Mouse (Mus musculus): Measurements from ENCODE around the gene 1700003F12Rik. TPM values are rescaled to one million over a fixed set of nuclear protein-coding genes. Genes with fewer than 3 reads are reported as not detected.

Gene 1700003F12Rik
- polyA plus RNA-seq, 1 experiment from 2014 or later, result 1.2 TPM

GRCm38 (mm10) chr2:154534704-154535270 lies 12.1 kb upstream of the 1700003F12Rik start:
- H3K9me3 ChIP-seq (ENCODE audit: low read depth, low read length), result no peaks in the 10 kb centered on the region
- no peak overlapping the region for H3K9ac ChIP-seq
- no peak overlapping the region for H3K4me3 ChIP-seq (ENCODE audit: low read depth, low read length)
- no peaks in the 10 kb centered on the region for H3K4me1 ChIP-seq (ENCODE audit: insufficient read depth)
- no peak overlapping the region for H3K4me2 ChIP-seq
- ATAC-seq (ENCODE audit: insufficient read depth), result no peak
- no peak for DNase-seq
- TF ChIP-seq CTCF (IDR thresholded peaks at IDR 0.05; ENCODE audit: low read depth), result no peak
- no peak overlapping the region for H3K27ac ChIP-seq (ENCODE audit: low read depth)
- no peaks in the 10 kb centered on the region for H3K27me3 ChIP-seq (ENCODE audit: insufficient read depth, low read length)
- H3K36me3 ChIP-seq (ENCODE audit: insufficient read depth), result peaks cover 48% of the 10 kb centered on the region
- 85% methylated on average over 12 of the region's 12 CpGs for WGBS

- 40% methylated on average over 2 of the region's 2 CpGs for WGBS
- Histone ChIP-seq H3K27me3 (ENCODE audit: insufficient read depth, low read length) (no peaks in the 10 kb centered on the region), H3K27ac (ENCODE audit: low read depth) (no peak overlapping the region), H3K4me3 (ENCODE audit: low read depth, low read length) (no peak overlapping the region), H3K36me3 (ENCODE audit: insufficient read depth) (peaks cover 28% of the 10 kb centered on the region), H3K4me2 (no peak overlapping the region), H3K9me3 (ENCODE audit: low read depth, low read length) (no peaks in the 10 kb centered on the region), H3K9ac (no peak overlapping the region; the same call in 1 of the 2 replicates), H3K4me1 (ENCODE audit: insufficient read depth) (no peaks in the 10 kb centered on the region)
- DNase-seq (peak; percentile 31), ATAC-seq (ENCODE audit: insufficient read depth) (peak; percentile 26; the same call in 1 of the 2 replicates)
- TF ChIP-seq CTCF (IDR thresholded peaks at IDR 0.05; ENCODE audit: low read depth), result no peak
Measured at GRCm38 (mm10) chr2:154538310-154538709, 8.6 kb upstream of the 1700003F12Rik start.

- H3K4me2 ChIP-seq, result no peak overlapping the region
- no peak overlapping the region for H3K27ac ChIP-seq (ENCODE audit: low read depth)
- H3K4me1 ChIP-seq (ENCODE audit: insufficient read depth), result no peaks in the 10 kb centered on the region
- H3K4me3 ChIP-seq (ENCODE audit: low read depth, low read length), result no peak overlapping the region
- TF ChIP-seq CTCF (IDR thresholded peaks at IDR 0.05; ENCODE audit: low read depth), result no peak
- peaks cover 28% of the 10 kb centered on the region for H3K36me3 ChIP-seq (ENCODE audit: insufficient read depth)
- DNase-seq (peak; percentile 34), ATAC-seq (ENCODE audit: insufficient read depth) (peak; percentile 10; the same call in 1 of the 2 replicates)
- H3K9me3 ChIP-seq (ENCODE audit: low read depth, low read length), result no peaks in the 10 kb centered on the region
- no peaks in the 10 kb centered on the region for H3K27me3 ChIP-seq (ENCODE audit: insufficient read depth, low read length)
- H3K9ac ChIP-seq, result no peak overlapping the region; the same call in 1 of the 2 replicates
- 27% methylated on average over 3 of the region's 3 CpGs for WGBS
Measured at GRCm38 (mm10) chr2:154538710-154539109, 8.2 kb upstream of the 1700003F12Rik start.

GRCm38 (mm10) chr2:154539720-154540119 lies 7.2 kb upstream of the 1700003F12Rik start:
- DNase-seq (peak; percentile 72), ATAC-seq (ENCODE audit: insufficient read depth) (no peak)
- H3K4me3 ChIP-seq (ENCODE audit: low read depth, low read length), result no peak overlapping the region
- TF ChIP-seq CTCF (IDR thresholded peaks at IDR 0.05; ENCODE audit: low read depth), result peak; percentile 70
- H3K4me2 ChIP-seq, result no peak overlapping the region
- 78% methylated on average over 3 of the region's 3 CpGs for WGBS
- H3K9me3 ChIP-seq (ENCODE audit: low read depth, low read length), result no peaks in the 10 kb centered on the region
- peaks cover 25% of the 10 kb centered on the region for H3K36me3 ChIP-seq (ENCODE audit: insufficient read depth)
- no peak overlapping the region for H3K27ac ChIP-seq (ENCODE audit: low read depth)
- no peaks in the 10 kb centered on the region for H3K27me3 ChIP-seq (ENCODE audit: insufficient read depth, low read length)
- no peaks in the 10 kb centered on the region for H3K4me1 ChIP-seq (ENCODE audit: insufficient read depth)
- H3K9ac ChIP-seq, result no peak overlapping the region

GRCm38 (mm10) chr2:154541630-154542029 lies 5.3 kb upstream of the 1700003F12Rik start:
- no peak overlapping the region for H3K9ac ChIP-seq
- no peak overlapping the region for H3K27ac ChIP-seq (ENCODE audit: low read depth)
- no peak overlapping the region for H3K4me2 ChIP-seq
- peak; percentile 20; the same call in 1 of the 2 replicates for TF ChIP-seq CTCF (IDR thresholded peaks at IDR 0.05; ENCODE audit: low read depth)
- 82% methylated on average over 2 of the region's 2 CpGs for WGBS
- no peak for DNase-seq
- ATAC-seq (ENCODE audit: insufficient read depth), result no peak
- H3K9me3 ChIP-seq (ENCODE audit: low read depth, low read length), result no peaks in the 10 kb centered on the region
- H3K27me3 ChIP-seq (ENCODE audit: insufficient read depth, low read length), result no peaks in the 10 kb centered on the region
- no peaks in the 10 kb centered on the region for H3K4me1 ChIP-seq (ENCODE audit: insufficient read depth)
- H3K36me3 ChIP-seq (ENCODE audit: insufficient read depth), result peaks cover 11% of the 10 kb centered on the region; the same call in 1 of the 2 replicates
- no peak overlapping the region for H3K4me3 ChIP-seq (ENCODE audit: low read depth, low read length)

GRCm38 (mm10) chr2:154543567-154544347 lies 3.1 kb upstream of the 1700003F12Rik start:
- Histone ChIP-seq H3K36me3 (ENCODE audit: insufficient read depth) (0 out of 2 replicates have a peak, but pooled peaks cover 3% of the 10 kb centered on the region), H3K27me3 (ENCODE audit: insufficient read depth, low read length) (no peaks in the 10 kb centered on the region), H3K9ac (no peak overlapping the region), H3K4me3 (ENCODE audit: low read depth, low read length) (no peak overlapping the region), H3K9me3 (ENCODE audit: low read depth, low read length) (no peaks in the 10 kb centered on the region), H3K4me1 (ENCODE audit: insufficient read depth) (no peaks in the 10 kb centered on the region), H3K4me2 (no peak overlapping the region), H3K27ac (ENCODE audit: low read depth) (no peak overlapping the region)
- ATAC-seq (ENCODE audit: insufficient read depth), result no peak
- no peak for DNase-seq
- WGBS, result 83% methylated on average over 9 of the region's 9 CpGs
- TF ChIP-seq CTCF (IDR thresholded peaks at IDR 0.05; ENCODE audit: low read depth), result no peak

GRCm38 (mm10) chr2:154548688-154549087 lies 1.8 kb downstream of the 1700003F12Rik start:
- DNase-seq (peak; percentile 38), ATAC-seq (ENCODE audit: insufficient read depth) (no peak)
- peak overlapping the region; percentile 90; the same call in 1 of the 2 replicates for H3K4me2 ChIP-seq
- no peak for TF ChIP-seq CTCF (IDR thresholded peaks at IDR 0.05; ENCODE audit: low read depth)
- no peak overlapping the region for H3K4me3 ChIP-seq (ENCODE audit: low read depth, low read length)
- WGBS, result 57% methylated on average over 3 of the region's 3 CpGs
- H3K27me3 ChIP-seq (ENCODE audit: insufficient read depth, low read length), result peaks cover 27% of the 10 kb centered on the region
- H3K36me3 ChIP-seq (ENCODE audit: insufficient read depth), result 0 out of 2 replicates have a peak, but pooled peaks cover 3% of the 10 kb centered on the region
- no peak overlapping the region for H3K9ac ChIP-seq
- no peaks in the 10 kb centered on the region for H3K9me3 ChIP-seq (ENCODE audit: low read depth, low read length)
- H3K27ac ChIP-seq (ENCODE audit: low read depth), result no peak overlapping the region
- H3K4me1 ChIP-seq (ENCODE audit: insufficient read depth), result peaks cover 17% of the 10 kb centered on the region

Data from lung, embryonic 14.5 days (tissue).